Mouse (Mus musculus): ENCODE data around the gene Hmx2. TPM values are rescaled to one million over a fixed set of nuclear protein-coding genes. Genes with fewer than 3 reads are reported as not detected.

The Hmx2 gene
- polyA plus RNA-seq (2015; fragmentation: Nextera tagmentation; extraction: Ambion mirVana) = 1.3 and 1.4 TPM in 2 replicates

GRCm38 (mm10) chr7:131548473-131548872, at the start of gene Hmx2:
Hmx2 (plus strand) TSS chr7:131548773.
- 4% methylated on average over 3 of the region's 3 CpGs for WGBS
- no peaks in the 10 kb centered on the region for H3K9me3 ChIP-seq
- no peaks in the 10 kb centered on the region for H3K36me3 ChIP-seq

GRCm38 (mm10) chr7:131503739-131504138, 44.8 kb upstream of the Hmx2 start:
- no peak overlapping the region for H3K27ac ChIP-seq (replicated peaks)
- H3K9me3 ChIP-seq = no peaks in the 10 kb centered on the region
- H3K9ac ChIP-seq = no peak overlapping the region
- no peaks in the 10 kb centered on the region for H3K4me1 ChIP-seq (replicated peaks)
- H3K36me3 ChIP-seq = no peaks in the 10 kb centered on the region
- H3K4me2 ChIP-seq = no peak overlapping the region
- no peak overlapping the region for H3K4me3 ChIP-seq
- H3K27me3 ChIP-seq = no peaks in the 10 kb centered on the region
- no peak for ATAC-seq (ENCODE audit: low FRiP score, low read depth)
- WGBS = 84% methylated on average over 2 of the region's 2 CpGs

More at GRCm38 (mm10) chr7:131548473-131548872, at the start of gene Hmx2:
- Histone ChIP-seq H3K4me1 (replicated peaks) (peaks cover 10% of the 10 kb centered on the region), H3K27ac (replicated peaks) (no peak within 1 kb of the TSS), H3K4me2 (no peak within 1 kb of the TSS), H3K9ac (no peak within 1 kb of the TSS), H3K27me3 (peaks cover 91% of the 10 kb centered on the region), H3K4me3 (no peak within 1 kb of the TSS)
- ATAC-seq (ENCODE audit: low FRiP score, low read depth) = no peak

- 0 out of 2 replicates have a peak, but pooled peaks have one; percentile 54 for ATAC-seq (ENCODE audit: low FRiP score, low read depth)
- WGBS = 2% methylated on average over 7 of the region's 7 CpGs
- Histone ChIP-seq H3K36me3 (no peaks in the 10 kb centered on the region), H3K4me3 (no peak overlapping the region), H3K4me2 (no peak overlapping the region), H3K9ac (no peak overlapping the region), H3K4me1 (replicated peaks) (peaks cover 27% of the 10 kb centered on the region), H3K27me3 (peaks cover 72% of the 10 kb centered on the region), H3K9me3 (no peaks in the 10 kb centered on the region), H3K27ac (replicated peaks) (no peak overlapping the region)
Observed at GRCm38 (mm10) chr7:131539979-131540378, 8.6 kb upstream of the Hmx2 start.

DNA sequence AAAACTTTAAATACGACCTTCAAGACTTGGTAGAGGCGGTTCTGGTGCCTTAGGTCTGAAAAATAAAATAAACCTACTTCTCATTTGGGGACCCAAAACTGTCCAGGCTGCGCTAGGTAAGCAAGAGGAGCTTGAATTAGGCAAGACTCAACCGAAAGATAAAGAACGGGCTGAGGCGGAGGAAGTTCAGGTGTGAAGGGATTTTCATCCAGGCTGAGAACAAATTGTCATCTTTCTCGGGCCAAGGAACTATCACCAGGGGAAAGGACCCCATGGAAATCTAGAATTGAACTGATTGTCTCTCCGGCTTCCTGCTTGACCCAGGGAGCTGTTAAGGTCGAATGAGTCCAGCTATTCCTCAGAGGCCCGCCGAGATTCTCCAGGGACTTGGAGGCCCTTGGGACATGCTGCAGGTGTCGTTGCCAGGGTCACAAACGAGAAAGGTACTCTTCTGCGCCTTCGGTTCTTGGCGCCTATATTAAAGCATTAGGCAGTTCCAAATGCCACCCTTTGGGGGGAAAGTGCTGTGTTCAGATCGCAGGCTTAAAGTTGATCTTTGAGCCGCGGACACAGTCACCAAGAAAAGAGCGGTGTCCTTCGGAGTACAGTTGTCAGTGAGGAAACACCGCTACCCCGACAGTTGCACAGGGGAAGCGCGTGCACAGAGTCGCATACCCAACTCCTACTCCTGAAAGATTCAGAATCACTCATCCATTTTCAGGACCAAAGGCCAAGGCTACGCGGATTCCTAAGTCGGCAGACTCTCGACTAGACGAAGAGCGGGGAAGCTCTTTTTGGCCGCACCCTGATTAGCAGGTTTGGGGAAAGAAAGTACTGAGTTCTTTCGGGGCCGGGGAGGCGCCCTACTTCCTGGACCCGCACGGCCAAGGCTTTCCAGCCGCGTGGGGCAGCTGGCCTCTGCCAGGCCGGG, 7.1 kb upstream of the Hmx2 start:
- H3K9ac ChIP-seq = no peak overlapping the region
- H3K27ac ChIP-seq (replicated peaks) = no peak overlapping the region
- peak overlapping the region; percentile 55 for H3K4me2 ChIP-seq
- H3K4me1 ChIP-seq (replicated peaks) = peaks cover 27% of the 10 kb centered on the region
- H3K36me3 ChIP-seq = no peaks in the 10 kb centered on the region
- peaks cover 85% of the 10 kb centered on the region for H3K27me3 ChIP-seq
- WGBS = 1% methylated on average over 41 of the region's 41 CpGs
- H3K9me3 ChIP-seq = no peaks in the 10 kb centered on the region
- ATAC-seq (ENCODE audit: low FRiP score, low read depth) = no peak
- H3K4me3 ChIP-seq = peak overlapping the region; percentile 32

GRCm38 (mm10) chr7:131542115-131542871, 6.3 kb upstream of the Hmx2 start, which contains the start of gene Hmx3:
Hmx3 (plus strand) TSS chr7:131542867.
- no peaks in the 10 kb centered on the region for H3K9me3 ChIP-seq
- no peak within 1 kb of the TSS for H3K9ac ChIP-seq
- peak; percentile 42 for ATAC-seq (ENCODE audit: low FRiP score, low read depth)
- no peaks in the 10 kb centered on the region for H3K36me3 ChIP-seq
- H3K27ac ChIP-seq (replicated peaks) = 0 out of 2 replicates have a peak within 1 kb of the TSS, but pooled peaks have one; percentile 45
- peaks cover 89% of the 10 kb centered on the region for H3K27me3 ChIP-seq
- H3K4me2 ChIP-seq = peak within 1 kb of the TSS; percentile 55
- under 1% methylated on average over 57 of the region's 65 CpGs for WGBS
- H3K4me1 ChIP-seq (replicated peaks) = peaks cover 27% of the 10 kb centered on the region
- H3K4me3 ChIP-seq = peak within 1 kb of the TSS; percentile 32

- WGBS = under 1% methylated on average over 63 of the region's 71 CpGs
- no peak overlapping the region for H3K9ac ChIP-seq
- 0 out of 2 replicates have a peak overlapping the region, but pooled peaks have one; percentile 45 for H3K27ac ChIP-seq (replicated peaks)
Observed at GRCm38 (mm10) chr7:131542872-131543622, 5.5 kb upstream of the Hmx2 start.

GRCm38 (mm10) chr7:131543623-131544481, 4.7 kb upstream of the Hmx2 start:
- Histone ChIP-seq H3K27ac (replicated peaks) (no peak overlapping the region), H3K4me1 (replicated peaks) (peaks cover 27% of the 10 kb centered on the region), H3K9ac (no peak overlapping the region), H3K36me3 (no peaks in the 10 kb centered on the region), H3K4me2 (peak overlapping the region; percentile 55), H3K4me3 (peak overlapping the region; percentile 32), H3K27me3 (peaks cover 89% of the 10 kb centered on the region), H3K9me3 (no peaks in the 10 kb centered on the region)
- ATAC-seq (ENCODE audit: low FRiP score, low read depth) = no peak
- WGBS = under 1% methylated on average over 75 of the region's 75 CpGs

More at GRCm38 (mm10) chr7:131542872-131543622, 5.5 kb upstream of the Hmx2 start:
- no peaks in the 10 kb centered on the region for H3K36me3 ChIP-seq
- H3K27me3 ChIP-seq = peaks cover 89% of the 10 kb centered on the region
- H3K9me3 ChIP-seq = no peaks in the 10 kb centered on the region
- peak overlapping the region; percentile 55 for H3K4me2 ChIP-seq
- H3K4me1 ChIP-seq (replicated peaks) = peaks cover 27% of the 10 kb centered on the region
- ATAC-seq (ENCODE audit: low FRiP score, low read depth) = no peak
- peak overlapping the region; percentile 32 for H3K4me3 ChIP-seq

DNA sequence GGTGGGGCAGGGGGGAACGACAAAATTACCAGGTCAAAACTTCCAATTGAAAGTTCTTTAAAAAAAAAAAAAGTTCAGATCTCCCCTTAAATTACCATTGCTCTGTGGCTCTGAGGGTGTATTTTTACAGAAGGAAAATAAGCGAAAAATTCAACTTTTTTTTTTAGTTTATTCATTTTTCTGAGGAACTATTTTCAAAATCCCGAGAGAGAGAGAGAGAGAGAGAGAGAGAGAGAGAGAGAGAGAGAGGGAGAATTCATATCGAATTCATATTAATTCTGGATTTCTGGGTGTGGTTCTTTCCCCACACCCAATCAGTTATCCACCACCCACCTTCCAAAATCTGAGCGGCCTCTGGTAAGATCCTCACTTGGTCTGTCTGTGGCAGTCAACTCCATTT, 3.7 kb upstream of the Hmx2 start:
- WGBS = 2% methylated on average over 5 of the region's 5 CpGs
- Histone ChIP-seq H3K9ac (no peak overlapping the region), H3K4me2 (no peak overlapping the region), H3K4me3 (no peak overlapping the region), H3K27ac (replicated peaks) (no peak overlapping the region), H3K27me3 (peaks cover 87% of the 10 kb centered on the region), H3K9me3 (no peaks in the 10 kb centered on the region), H3K4me1 (replicated peaks) (peaks cover 27% of the 10 kb centered on the region), H3K36me3 (no peaks in the 10 kb centered on the region)
- no peak for ATAC-seq (ENCODE audit: low FRiP score, low read depth)

GRCm38 (mm10) chr7:131545701-131546385, 2.7 kb upstream of the Hmx2 start:
- Histone ChIP-seq H3K27me3 (peaks cover 88% of the 10 kb centered on the region), H3K4me3 (no peak overlapping the region), H3K27ac (replicated peaks) (no peak overlapping the region), H3K4me1 (replicated peaks) (peaks cover 27% of the 10 kb centered on the region), H3K9me3 (no peaks in the 10 kb centered on the region), H3K9ac (no peak overlapping the region), H3K36me3 (no peaks in the 10 kb centered on the region), H3K4me2 (no peak overlapping the region)
- no peak for ATAC-seq (ENCODE audit: low FRiP score, low read depth)
- WGBS = 2% methylated on average over 13 of the region's 13 CpGs

DNA sequence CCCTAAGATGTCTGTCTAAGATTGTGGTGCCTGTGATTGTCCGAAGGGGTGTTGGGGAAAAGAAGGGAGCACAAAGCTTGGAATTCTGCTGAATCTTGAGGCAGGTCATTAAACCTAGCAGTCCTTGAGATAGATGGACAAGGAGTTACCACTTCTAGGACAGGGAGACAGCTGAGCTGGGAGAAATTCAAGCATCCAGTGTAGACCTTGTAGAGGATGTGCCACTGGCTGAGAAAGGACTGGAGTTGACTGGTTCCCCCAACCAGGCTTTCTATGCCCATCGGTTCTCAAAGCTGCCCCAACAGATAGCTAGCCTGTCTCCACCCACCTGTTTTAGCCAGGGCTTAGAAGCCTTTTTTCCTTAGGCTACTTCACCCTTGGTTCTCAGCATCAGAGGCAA, 2.1 kb upstream of the Hmx2 start:
- no peak for ATAC-seq (ENCODE audit: low FRiP score, low read depth)
- no peak overlapping the region for H3K27ac ChIP-seq (replicated peaks)
- H3K9me3 ChIP-seq = no peaks in the 10 kb centered on the region
- peaks cover 88% of the 10 kb centered on the region for H3K27me3 ChIP-seq
- no peak overlapping the region for H3K4me2 ChIP-seq
- no peak overlapping the region for H3K9ac ChIP-seq
- H3K4me1 ChIP-seq (replicated peaks) = peaks cover 27% of the 10 kb centered on the region
- 4% methylated on average over 2 of the region's 2 CpGs for WGBS
- H3K36me3 ChIP-seq = no peaks in the 10 kb centered on the region
- H3K4me3 ChIP-seq = no peak overlapping the region
